Mouse (Mus musculus) spleen, adult 2 months (tissue): ENCODE results near the gene Calm1. TPM values are rescaled to one million over a fixed set of nuclear protein-coding genes. Genes with fewer than 3 reads are reported as not detected.

ENCODE experiments used
- DNase-seq, 2 experiments: peaks; one replicate each; pipeline versions ENCODE4 v3.0.0 to v3.0.0-alpha.2; 2012 to 2021; ENCODE audit warnings: low spot score in 2 of 2, low read depth in 1 of 2
- H3K27ac ChIP-seq: fragments of 200-500 bp; 2 replicates; pipeline ENCODE4 v1.5.1; 2012; ENCODE audit warnings: low read length, inconsistent platforms; ENCODE audit not compliant: insufficient read depth
- H3K27me3 ChIP-seq: fragments of 200-500 bp; 2 replicates; pipeline ENCODE4 v1.6.1; 2012; ENCODE audit warnings: mild to moderate bottlenecking, moderate library complexity, low read length, inconsistent platforms; ENCODE audit not compliant: control insufficient read depth, insufficient read depth
- H3K36me3 ChIP-seq: fragments of 200-500 bp; 2 replicates; pipeline ENCODE4 v1.6.1; 2012; ENCODE audit warnings: mild to moderate bottlenecking, low read length, inconsistent platforms; ENCODE audit not compliant: control insufficient read depth, insufficient read depth
- H3K4me1 ChIP-seq: fragments of 200-500 bp; 2 replicates; pipeline ENCODE4 v1.6.1; 2011; ENCODE audit warnings: inconsistent platforms; ENCODE audit not compliant: control insufficient read depth, insufficient read depth, insufficient read length
- H3K4me3 ChIP-seq: fragments of 200-500 bp; 2 replicates; pipeline ENCODE4 v1.5.1; 2011; ENCODE audit warnings: mild to moderate bottlenecking, inconsistent platforms; ENCODE audit not compliant: insufficient read depth, insufficient read length; ENCODE audit errors: extremely low read depth
- CTCF ChIP-seq: fragments of 200-500 bp; IDR thresholded peaks from 2 replicates; pipeline ENCODE4 v1.5.1; 2011; ENCODE audit warnings: mild to moderate bottlenecking, inconsistent platforms; ENCODE audit not compliant: insufficient read depth, insufficient read length, insufficient replicate concordance; ENCODE audit errors: extremely low read depth
- POLR2A ChIP-seq: fragments of 200-500 bp; IDR thresholded peaks from 2 replicates; pipeline ENCODE4 v1.6.1; 2011; ENCODE audit warnings: low read depth, low read length, inconsistent platforms
- WGBS: fragments of 180-500 bp; shearing (Covaris S2); methylation state at CpG from one replicate; pipeline ENCODE4 v1.1.7; 2018; 5-methylcytosine and 5-hydroxymethylcytosine counted together
- polyA plus RNA-seq: library from polyadenylated mRNA; depleted of rRNA; stranded (reverse); fragments of >200 nt; gene quantifications from 2 replicates; pipeline ENCODE4 v1.2.3, GENCODE M21; 2012

Gene Calm1
- polyA plus RNA-seq, 1 experiment: 173 TPM

GRCm38 (mm10) chr12:100223531-100223930 is 24.3 kb downstream of the Calm1 start:
- Histone ChIP-seq H3K4me3 (no peak overlapping the region), H3K27me3 (no peaks in the 10 kb centered on the region), H3K36me3 (no peaks in the 10 kb centered on the region), H3K27ac (no peak overlapping the region), H3K4me1 (no peaks in the 10 kb centered on the region)
- DNase-seq: no peak
- 78% methylated on average over 8 of the region's 8 CpGs for WGBS
- no peak for TF ChIP-seq POLR2A
- TF ChIP-seq CTCF: no peak

DNA sequence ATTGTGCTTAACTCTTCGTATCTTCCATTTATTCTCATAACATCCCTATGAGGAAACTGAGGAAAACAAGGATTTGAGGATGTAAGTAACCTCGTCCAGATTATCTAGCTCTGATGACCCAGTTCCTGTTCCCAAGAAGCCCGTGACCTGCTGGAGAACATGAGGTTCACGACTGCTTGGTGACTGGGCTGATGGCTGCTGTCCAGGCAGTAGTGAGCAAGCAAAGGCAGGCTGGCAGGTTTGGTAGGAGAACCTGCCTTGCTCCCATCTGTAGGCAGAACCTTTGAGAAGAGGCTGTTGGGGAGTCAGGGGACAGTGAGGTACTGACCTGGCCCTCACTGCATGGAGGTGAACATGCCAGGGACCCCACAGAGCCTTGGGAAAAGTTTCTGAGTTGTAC is 26.0 kb downstream of the Calm1 start:
- TF ChIP-seq CTCF (no peak), POLR2A (no peak)
- no peak overlapping the region for H3K4me3 ChIP-seq
- no peak for DNase-seq
- 59% methylated on average over 4 of the region's 4 CpGs for WGBS
- H3K27ac ChIP-seq: no peak overlapping the region
- no peaks in the 10 kb centered on the region for H3K36me3 ChIP-seq
- no peaks in the 10 kb centered on the region for H3K4me1 ChIP-seq
- H3K27me3 ChIP-seq: no peaks in the 10 kb centered on the region

DNA sequence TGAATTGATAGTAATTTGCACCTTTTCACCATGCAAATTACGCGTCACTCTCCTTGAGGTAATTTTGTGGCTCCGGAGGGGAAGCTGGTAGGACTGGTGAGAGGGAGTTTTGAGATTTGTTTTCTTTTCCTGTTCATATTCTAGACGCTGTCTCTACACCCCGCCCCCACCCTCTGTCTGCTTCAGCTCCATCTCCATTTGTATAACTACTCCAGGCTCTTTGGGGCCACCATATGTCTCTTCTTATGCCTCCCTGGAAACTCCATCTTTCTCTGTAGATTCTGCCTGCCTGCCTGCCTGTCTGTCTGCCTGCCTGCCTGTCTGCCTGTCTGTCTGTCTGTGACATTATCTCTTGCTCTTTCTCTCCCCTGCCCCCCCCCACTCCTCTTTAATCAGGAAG is 26.8 kb downstream of the Calm1 start:
- TF ChIP-seq CTCF: no peak
- WGBS: 47% methylated on average over 5 of the region's 5 CpGs
- Histone ChIP-seq H3K27me3 (no peaks in the 10 kb centered on the region), H3K4me3 (no peak overlapping the region), H3K27ac (no peak overlapping the region), H3K4me1 (no peaks in the 10 kb centered on the region), H3K36me3 (no peaks in the 10 kb centered on the region)
- no peak for DNase-seq

- Histone ChIP-seq H3K4me1 (no peaks in the 10 kb centered on the region), H3K4me3 (no peak overlapping the region), H3K27me3 (no peaks in the 10 kb centered on the region), H3K36me3 (no peaks in the 10 kb centered on the region), H3K27ac (no peak overlapping the region)
- DNase-seq: no peak
- WGBS: 90% methylated on average over 8 of the region's 8 CpGs
- TF ChIP-seq CTCF (no peak), POLR2A (no peak)
These were observed 27.4 kb downstream of the Calm1 start for GRCm38 (mm10) chr12:100226621-100227020.

GRCm38 (mm10) chr12:100228041-100228725 is 28.9 kb downstream of the Calm1 start:
- Histone ChIP-seq H3K4me3 (no peak overlapping the region), H3K4me1 (no peaks in the 10 kb centered on the region), H3K27ac (no peak overlapping the region), H3K36me3 (no peaks in the 10 kb centered on the region), H3K27me3 (no peaks in the 10 kb centered on the region)
- TF ChIP-seq POLR2A (no peak), CTCF (no peak)
- no peak for DNase-seq
- WGBS: 41% methylated on average over 11 of the region's 11 CpGs

GRCm38 (mm10) chr12:100234201-100234600 is 35.0 kb downstream of the Calm1 start:
- WGBS: 84% methylated on average over 5 of the region's 5 CpGs
- Histone ChIP-seq H3K27ac (no peak overlapping the region), H3K27me3 (no peaks in the 10 kb centered on the region), H3K4me1 (no peaks in the 10 kb centered on the region), H3K4me3 (no peak overlapping the region), H3K36me3 (no peaks in the 10 kb centered on the region)
- TF ChIP-seq CTCF (no peak), POLR2A (no peak)
- DNase-seq: no peak

DNA sequence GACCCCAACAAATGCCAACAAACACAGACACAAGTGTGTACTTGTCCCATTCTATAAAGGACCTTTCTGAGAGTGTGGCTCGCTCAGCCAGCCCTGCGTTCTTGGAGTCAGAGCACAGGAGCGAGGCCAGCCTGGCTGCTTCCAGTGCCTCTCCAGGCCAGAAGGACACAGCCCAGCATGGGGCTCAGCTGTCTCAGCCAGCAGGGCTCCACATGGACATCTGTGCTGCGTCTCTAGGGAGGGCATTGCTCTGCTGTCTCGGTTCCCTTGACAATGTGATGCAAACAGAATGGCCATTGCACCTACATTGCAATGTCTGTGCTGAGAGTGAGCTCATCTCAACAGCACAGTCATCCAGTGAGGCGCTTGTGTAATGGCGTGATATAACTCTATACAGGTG is 35.7 kb downstream of the Calm1 start:
- WGBS: 91% methylated on average over 7 of the region's 7 CpGs
- Histone ChIP-seq H3K4me1 (no peaks in the 10 kb centered on the region), H3K4me3 (no peak overlapping the region), H3K27ac (no peak overlapping the region), H3K27me3 (no peaks in the 10 kb centered on the region), H3K36me3 (no peaks in the 10 kb centered on the region)
- DNase-seq: no peak
- TF ChIP-seq POLR2A (no peak), CTCF (no peak)

- H3K4me3 ChIP-seq: no peak overlapping the region
- no peak for DNase-seq
- no peaks in the 10 kb centered on the region for H3K36me3 ChIP-seq
- H3K27me3 ChIP-seq: no peaks in the 10 kb centered on the region
- no peak overlapping the region for H3K27ac ChIP-seq
- no peak for TF ChIP-seq CTCF
- TF ChIP-seq POLR2A: no peak
- no peaks in the 10 kb centered on the region for H3K4me1 ChIP-seq
- WGBS: 65% methylated on average over 5 of the region's 5 CpGs
These were observed 36.2 kb downstream of the Calm1 start for GRCm38 (mm10) chr12:100235423-100235822.
